Mouse (Mus musculus): ENCODE results near the gene Chd2. TPM values are rescaled to one million over a fixed set of nuclear protein-coding genes. Genes with fewer than 3 reads are reported as not detected.

Gene Chd2
- polyA plus RNA-seq, 1 experiment from 2014 or later, result 70.9 TPM

GRCm38 (mm10) chr7:73382843-73383242 lies 158.8 kb downstream of the Chd2 start:
- Histone ChIP-seq H3K4me3 (ENCODE audit: low read length) (no peak overlapping the region), H3K27ac (ENCODE audit: low read depth, low read length) (no peak overlapping the region), H3K36me3 (ENCODE audit: control insufficient read depth, insufficient read depth, low read length) (no peaks in the 10 kb centered on the region), H3K9me3 (ENCODE audit: control insufficient read depth, low read length) (no peaks in the 10 kb centered on the region), H3K9ac (ENCODE audit: low read depth, low read length) (no peak overlapping the region), H3K4me2 (replicated peaks; ENCODE audit: low read depth, low read length) (no peak overlapping the region), H3K27me3 (ENCODE audit: control insufficient read depth, insufficient read depth, low read length) (no peaks in the 10 kb centered on the region), H3K4me1 (ENCODE audit: control insufficient read depth, insufficient read depth, low read length) (no peaks in the 10 kb centered on the region)
- no peak for ATAC-seq (ENCODE audit: low FRiP score, low TSS enrichment)
- 85% methylated on average over 7 of the region's 7 CpGs for WGBS

- 79% methylated on average over 6 of the region's 6 CpGs for WGBS
- H3K27me3 ChIP-seq (ENCODE audit: control insufficient read depth, insufficient read depth, low read length), result peaks cover 11% of the 10 kb centered on the region
- H3K9ac ChIP-seq (ENCODE audit: low read depth, low read length), result no peak overlapping the region
Measured at GRCm38 (mm10) chr7:73378034-73378433, 163.6 kb downstream of the Chd2 start.

GRCm38 (mm10) chr7:73377307-73377706 lies 164.3 kb downstream of the Chd2 start:
- Histone ChIP-seq H3K9ac (ENCODE audit: low read depth, low read length) (no peak overlapping the region), H3K4me1 (ENCODE audit: control insufficient read depth, insufficient read depth, low read length) (peaks cover 8% of the 10 kb centered on the region; the same call in 1 of the 2 replicates), H3K36me3 (ENCODE audit: control insufficient read depth, insufficient read depth, low read length) (no peaks in the 10 kb centered on the region), H3K4me2 (replicated peaks; ENCODE audit: low read depth, low read length) (no peak overlapping the region), H3K27me3 (ENCODE audit: control insufficient read depth, insufficient read depth, low read length) (peaks cover 19% of the 10 kb centered on the region), H3K27ac (ENCODE audit: low read depth, low read length) (no peak overlapping the region), H3K9me3 (ENCODE audit: control insufficient read depth, low read length) (no peaks in the 10 kb centered on the region), H3K4me3 (ENCODE audit: low read length) (no peak overlapping the region)
- 60% methylated on average over 12 of the region's 12 CpGs for WGBS
- ATAC-seq (ENCODE audit: low FRiP score, low TSS enrichment), result no peak

More at GRCm38 (mm10) chr7:73378034-73378433, 163.6 kb downstream of the Chd2 start:
- Histone ChIP-seq H3K4me1 (ENCODE audit: control insufficient read depth, insufficient read depth, low read length) (peaks cover 8% of the 10 kb centered on the region; the same call in 1 of the 2 replicates), H3K27ac (ENCODE audit: low read depth, low read length) (no peak overlapping the region), H3K9me3 (ENCODE audit: control insufficient read depth, low read length) (no peaks in the 10 kb centered on the region), H3K4me2 (replicated peaks; ENCODE audit: low read depth, low read length) (no peak overlapping the region), H3K36me3 (ENCODE audit: control insufficient read depth, insufficient read depth, low read length) (no peaks in the 10 kb centered on the region), H3K4me3 (ENCODE audit: low read length) (no peak overlapping the region)
- ATAC-seq (ENCODE audit: low FRiP score, low TSS enrichment), result no peak

Other genes starting within 250 kb of the Chd2 start
- gene Rgma, start 166.3 kb downstream of the Chd2 start, polyA plus RNA-seq (2014; fragmentation: Nextera tagmentation; extraction: Ambion mirVana), result 17.3 and 18.7 TPM in 2 replicates
- gene Fam174b, start 198.5 kb upstream of the Chd2 start, polyA plus RNA-seq (2014; fragmentation: Nextera tagmentation; extraction: Ambion mirVana), result 17.9 and 33.9 TPM in 2 replicates